Mouse (Mus musculus) heart, adult 11 months (tissue): ENCODE measurements at regions not wholly inside any gene's neighbourhood (a gene's known extent, or its start where the extent isn't known, plus 50 kb on each side); places are given as distances from the start of the nearest gene placed in this dataset.

Experiments
- DNase-seq: peaks from one replicate; pipeline ENCODE4 v3.0.0; 2022

DNA sequence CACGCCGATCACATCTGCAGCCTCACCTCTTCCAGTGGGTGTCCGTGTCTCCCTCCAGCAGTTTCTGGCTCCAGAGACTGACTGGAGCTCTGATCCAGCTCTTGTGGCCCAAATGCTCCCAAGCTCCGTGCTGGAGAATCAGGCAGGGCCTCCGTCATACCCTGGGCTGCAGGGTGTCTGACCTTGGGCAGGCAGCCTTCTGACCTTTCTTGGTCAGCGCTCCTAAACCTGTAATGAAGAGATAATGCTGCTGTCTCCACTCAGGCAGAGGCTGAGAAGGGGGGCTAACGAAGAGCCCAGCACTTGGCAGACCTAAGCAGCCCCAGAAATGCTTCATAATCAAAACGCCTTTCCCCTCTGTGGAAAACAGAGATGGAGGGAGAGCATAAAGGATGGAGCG is 89.9 kb upstream of the Mef2a start:
- peak; percentile 94 for DNase-seq

DNA sequence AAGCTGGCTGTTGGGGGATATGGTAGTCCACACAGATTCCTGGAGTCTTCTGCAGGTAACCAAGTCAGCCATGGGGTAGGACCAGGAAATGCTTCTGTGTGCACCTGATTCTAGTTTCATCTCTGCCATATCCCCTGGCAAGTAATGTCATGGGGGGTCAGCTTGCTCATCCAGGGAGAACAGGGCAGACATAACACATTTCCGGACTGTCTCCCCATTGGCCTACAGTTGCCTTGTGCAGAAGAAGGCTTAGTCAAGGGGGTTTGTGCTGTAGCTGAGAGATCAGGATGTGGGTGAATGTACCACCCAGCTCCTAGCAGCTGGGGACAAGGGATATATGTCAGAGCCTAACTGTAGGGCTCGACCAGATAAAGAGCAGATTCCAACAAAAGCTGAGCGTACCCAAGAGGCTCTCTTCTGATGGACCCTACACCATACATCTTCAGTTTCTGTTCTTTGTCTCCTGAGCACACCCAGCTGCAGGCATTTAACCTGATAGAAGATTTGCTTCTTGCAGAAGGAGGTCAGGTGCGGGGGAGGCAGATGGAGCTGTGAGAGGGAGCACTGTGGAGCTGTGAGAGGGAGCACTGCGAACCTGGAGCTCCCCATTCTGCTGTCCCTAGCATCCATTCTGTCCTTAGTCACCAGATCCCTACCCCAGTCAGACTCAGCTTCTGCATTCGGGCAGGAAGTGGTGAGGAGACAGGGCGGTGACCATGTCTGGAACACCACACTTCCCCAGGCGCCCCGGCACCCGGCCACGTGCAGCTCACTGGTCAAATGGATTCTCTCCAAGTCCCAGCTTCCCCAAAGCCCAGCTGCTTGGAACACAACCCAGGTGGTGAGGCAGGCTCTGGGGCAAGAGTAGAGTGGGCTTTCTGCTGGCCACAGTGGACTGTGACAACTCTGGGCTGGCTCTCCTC is 88.9 kb upstream of the Mef2a start:
- DNase-seq, result peak; percentile 100

DNA sequence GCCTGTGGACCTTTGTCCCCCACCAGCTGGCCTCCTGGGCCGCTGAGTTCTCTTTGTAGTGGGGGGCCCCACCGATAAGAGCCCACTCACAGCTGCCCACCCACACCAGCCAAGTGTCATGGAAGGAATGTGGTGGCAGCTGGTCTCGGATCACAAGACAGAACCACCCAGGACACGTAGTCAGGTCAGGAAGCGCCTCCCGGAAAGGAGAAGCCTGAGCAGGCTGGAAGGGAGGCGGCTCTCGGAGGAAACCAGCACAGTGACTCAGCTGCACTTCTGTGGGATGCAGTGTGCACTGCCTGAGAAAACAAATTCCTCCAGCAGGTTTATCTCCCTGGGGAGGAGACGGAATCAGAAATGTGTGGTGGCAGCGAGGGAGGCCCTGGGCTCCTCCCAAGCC is 87.2 kb upstream of the Mef2a start:
- DNase-seq, result peak; percentile 99

DNA sequence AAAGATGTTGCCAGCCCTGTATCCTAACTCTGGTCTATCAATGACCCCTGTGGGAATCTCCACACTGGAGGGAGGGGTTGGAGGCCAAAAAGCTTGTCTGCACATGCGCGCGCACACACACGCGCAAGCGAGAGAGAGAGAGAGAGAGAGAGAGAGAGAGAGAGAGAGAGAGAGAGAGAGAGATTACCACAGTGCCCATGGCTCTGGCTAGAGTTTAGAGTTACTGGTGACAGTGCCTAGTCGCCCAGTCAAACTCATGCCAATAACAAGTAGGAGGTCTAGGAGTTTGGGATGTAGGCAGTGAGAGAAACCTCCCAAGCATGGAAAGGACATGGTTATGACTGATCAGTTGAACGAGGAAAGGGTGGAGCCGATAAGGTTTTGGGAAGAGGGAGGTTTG is 86.6 kb upstream of the Mef2a start:
- no peak for DNase-seq

- no peak for DNase-seq
These were observed 86.0 kb upstream of the Mef2a start for GRCm38 (mm10) chr7:67458640-67459039.

GRCm38 (mm10) chr7:67457898-67458297 is 85.2 kb upstream of the Mef2a start:
- no peak for DNase-seq

DNA sequence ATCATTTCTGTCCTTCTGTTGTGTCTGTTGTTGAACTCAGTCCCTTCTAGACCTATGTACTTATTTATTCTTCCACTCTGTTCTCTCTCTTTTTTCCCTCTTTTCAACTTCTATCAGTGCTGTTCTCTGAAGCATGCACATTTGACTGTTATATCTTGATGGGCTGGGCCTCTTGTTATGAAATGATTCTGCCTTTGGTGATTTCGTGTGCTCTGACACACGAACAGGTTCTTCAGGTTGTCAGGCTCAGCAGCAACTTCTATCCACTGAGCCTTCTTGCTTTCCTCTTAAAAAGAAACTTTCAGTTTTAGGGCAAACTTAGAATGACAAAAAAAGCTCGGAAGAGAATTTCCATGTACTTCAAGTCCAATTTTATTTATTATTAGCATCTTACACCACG is 83.4 kb upstream of the Mef2a start:
- no peak for DNase-seq

DNA sequence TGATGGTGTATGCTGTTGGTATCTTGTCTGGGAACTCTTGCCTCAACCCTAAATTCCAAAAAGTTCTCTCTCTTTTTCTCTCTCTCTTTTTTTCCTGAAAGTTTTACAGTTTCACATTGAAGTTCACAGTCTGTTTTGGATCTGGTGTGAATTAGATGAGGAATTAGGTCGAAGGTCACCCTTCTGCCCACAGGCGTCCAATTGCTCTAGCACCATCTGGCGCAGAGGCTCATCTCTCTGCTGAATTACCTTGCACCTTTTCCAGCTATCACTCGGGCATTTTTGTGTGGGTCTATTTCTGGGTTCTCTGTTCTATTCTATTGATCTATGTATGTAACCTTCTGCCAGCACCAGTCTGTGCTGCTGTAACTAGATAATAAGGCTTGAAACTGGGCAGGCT is 81.8 kb upstream of the Mef2a start:
- DNase-seq, result no peak

- peak; percentile 99 for DNase-seq
These were observed 78.6 kb upstream of the Mef2a start for GRCm38 (mm10) chr7:67451157-67451793.

GRCm38 (mm10) chr7:67446606-67447005 is 73.9 kb upstream of the Mef2a start:
- DNase-seq, result peak; percentile 95

GRCm38 (mm10) chr7:67445203-67446041 is 72.8 kb upstream of the Mef2a start:
- DNase-seq, result peak; percentile 99

DNA sequence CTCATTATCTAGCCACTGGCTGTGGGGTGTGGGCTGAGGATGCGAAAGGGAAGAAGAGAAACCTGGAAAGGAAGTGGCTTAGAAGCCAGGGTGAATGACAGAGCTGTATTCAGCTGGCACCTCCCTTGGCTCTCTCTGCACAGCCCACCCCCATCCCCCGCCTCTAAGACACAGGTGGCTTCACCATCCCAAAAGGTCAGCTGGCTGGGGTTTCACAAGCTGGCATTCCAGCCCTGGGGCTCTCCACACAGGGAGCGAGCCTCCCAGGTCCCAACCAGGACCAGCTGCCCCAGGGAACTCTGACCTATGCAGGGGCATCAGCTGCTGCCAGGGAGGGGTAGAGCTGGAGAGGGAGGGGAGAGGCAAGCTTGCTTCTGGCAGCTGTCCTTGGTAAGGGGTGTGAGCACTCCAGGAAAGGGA is 71.9 kb upstream of the Mef2a start:
- peak; percentile 96 for DNase-seq

DNA sequence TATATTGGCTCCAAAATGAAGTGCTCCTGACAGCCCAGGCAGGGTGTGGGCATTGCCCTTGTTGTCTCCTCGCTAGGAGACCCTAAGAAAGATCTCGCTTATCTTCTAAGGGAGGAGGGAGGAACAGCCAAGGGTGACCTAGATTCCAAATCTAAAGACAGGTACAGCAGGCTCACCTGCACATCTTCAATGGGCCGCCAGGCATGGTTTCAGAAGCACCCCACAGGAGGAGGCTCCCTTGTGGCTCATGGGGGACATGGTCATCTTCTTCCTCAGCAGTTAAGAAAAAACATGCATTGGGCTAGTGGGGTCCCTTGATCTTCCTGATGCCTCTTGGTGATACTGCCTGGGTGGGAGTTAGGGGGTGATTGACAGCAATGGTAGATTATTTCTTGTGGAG is 71.0 kb upstream of the Mef2a start:
- DNase-seq, result no peak

GRCm38 (mm10) chr7:67443001-67443555 is 70.4 kb upstream of the Mef2a start:
- DNase-seq, result no peak

DNA sequence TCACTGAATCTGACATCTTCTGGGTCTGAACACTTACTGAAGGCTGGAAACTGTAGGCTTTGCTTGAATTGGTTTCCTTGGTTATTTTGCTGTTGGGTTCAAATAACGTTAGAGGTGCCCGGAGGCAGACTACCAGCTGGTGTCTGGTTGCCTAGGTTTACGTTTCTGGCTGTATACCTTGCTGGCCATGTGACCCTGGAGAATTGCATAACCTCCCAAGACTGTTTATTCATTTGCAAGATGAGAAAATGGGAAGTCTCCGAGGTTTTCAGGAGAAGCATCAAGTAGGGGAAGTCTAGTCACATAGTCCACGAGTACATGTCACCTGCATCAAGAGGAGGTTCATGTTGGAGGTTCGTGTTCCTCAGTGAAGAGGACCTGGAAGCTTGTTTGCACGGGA is 69.6 kb upstream of the Mef2a start:
- DNase-seq, result no peak

- DNase-seq, result peak; percentile 90
These were observed 68.1 kb upstream of the Mef2a start for GRCm38 (mm10) chr7:67440806-67441205.

GRCm38 (mm10) chr7:67437216-67438006 is 64.8 kb upstream of the Mef2a start:
- peak; percentile 82 for DNase-seq

DNA sequence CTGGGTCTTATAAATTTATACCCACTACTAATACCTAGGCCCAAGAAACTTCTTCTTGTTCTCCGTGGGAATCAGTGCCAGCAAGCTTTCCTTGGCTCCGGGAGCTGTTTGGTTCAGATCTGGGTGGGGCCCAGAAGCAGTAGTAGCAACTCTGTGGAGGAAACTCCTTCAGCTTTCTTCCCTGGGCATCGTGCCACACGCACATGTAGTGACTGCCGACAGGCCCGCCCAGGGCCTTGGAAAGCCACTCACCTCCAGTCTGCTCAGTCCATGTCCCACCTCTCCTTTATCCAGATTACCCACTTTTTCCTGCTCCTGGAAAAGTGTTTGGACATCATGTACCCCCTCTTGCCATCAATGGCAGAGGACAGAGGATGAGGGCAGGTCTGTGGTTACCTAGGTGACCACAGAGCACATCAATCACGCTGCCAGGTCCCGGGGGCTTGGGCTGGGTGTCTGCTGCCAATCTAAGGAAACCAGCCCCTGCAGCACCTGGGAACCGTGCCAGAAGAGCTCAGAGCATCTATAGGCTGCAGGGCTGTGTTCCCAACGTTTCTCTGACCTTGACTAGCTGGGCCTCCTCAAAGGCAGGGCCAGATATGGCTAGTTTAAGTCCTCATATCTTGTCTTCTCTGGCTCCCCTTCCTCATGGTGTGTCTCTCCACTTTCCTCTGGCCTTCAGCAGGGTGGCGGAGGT is 63.1 kb upstream of the Mef2a start:
- peak; percentile 96 for DNase-seq

- DNase-seq, result no peak
These were observed 58.3 kb upstream of the Mef2a start for GRCm38 (mm10) chr7:67430987-67431386.

GRCm38 (mm10) chr7:67430041-67430440 is 57.4 kb upstream of the Mef2a start:
- DNase-seq, result no peak
